Mouse (Mus musculus): ENCODE results near the gene Clasrp.

Clasrp gene

GRCm38 (mm10) chr7:19561765-19562642 lies 42.3 kb downstream of the Clasrp start:
- DNase-seq: peak; percentile 86 to 89

GRCm38 (mm10) chr7:19561431-19561764 lies 42.9 kb downstream of the Clasrp start:
- no peak for DNase-seq

GRCm38 (mm10) chr7:19560491-19561260 lies 43.6 kb downstream of the Clasrp start:
- peak in 1 of 2 experiments; percentile 47 for DNase-seq

GRCm38 (mm10) chr7:19558965-19559364 lies 45.3 kb downstream of the Clasrp start:
- DNase-seq: no peak

- DNase-seq: peak in 1 of 2 experiments; percentile 36
Observed at GRCm38 (mm10) chr7:19557982-19558900, 46.0 kb downstream of the Clasrp start.

DNA sequence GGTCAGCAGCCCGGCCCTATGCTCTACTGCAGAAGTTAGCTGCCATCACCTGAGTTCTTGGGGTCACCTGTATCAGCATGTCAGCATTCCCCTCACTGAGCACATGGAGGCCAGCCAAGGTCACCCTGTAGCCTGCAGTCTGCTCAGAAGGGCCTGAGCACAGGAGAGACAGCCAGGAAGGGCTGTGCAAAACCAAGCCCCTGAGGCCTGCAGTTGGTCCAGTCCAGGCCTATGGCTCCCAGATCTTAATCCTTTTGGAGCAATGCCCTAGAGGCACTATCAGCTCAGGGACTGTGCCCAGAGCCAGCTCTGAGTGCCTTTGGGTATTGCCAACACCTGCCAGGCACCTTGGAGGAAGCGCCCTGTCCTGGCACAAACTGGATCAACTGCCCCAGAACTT lies 47.2 kb downstream of the Clasrp start:
- peak in 1 of 2 experiments; percentile 46 for DNase-seq

DNA sequence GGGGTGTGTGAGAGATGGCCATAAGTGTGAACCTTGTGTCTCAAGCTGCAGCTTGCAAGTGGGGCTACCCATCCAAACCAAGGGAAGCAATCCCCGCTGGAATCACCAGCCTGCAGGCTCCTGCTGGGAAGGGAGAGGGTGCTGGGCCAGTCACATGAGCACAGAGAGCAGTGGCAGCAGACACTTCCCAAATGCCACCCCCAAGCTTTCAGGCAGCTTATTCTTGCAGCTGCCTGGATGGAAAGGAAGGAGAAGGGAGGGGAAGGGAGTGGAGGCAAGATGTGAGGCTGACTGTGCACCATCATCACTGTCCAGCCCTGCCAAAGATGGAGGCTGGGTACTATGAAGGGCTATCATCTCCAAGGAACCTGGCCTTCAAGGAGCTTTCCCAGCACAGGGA lies 50.1 kb downstream of the Clasrp start:
- no peak for DNase-seq

DNA sequence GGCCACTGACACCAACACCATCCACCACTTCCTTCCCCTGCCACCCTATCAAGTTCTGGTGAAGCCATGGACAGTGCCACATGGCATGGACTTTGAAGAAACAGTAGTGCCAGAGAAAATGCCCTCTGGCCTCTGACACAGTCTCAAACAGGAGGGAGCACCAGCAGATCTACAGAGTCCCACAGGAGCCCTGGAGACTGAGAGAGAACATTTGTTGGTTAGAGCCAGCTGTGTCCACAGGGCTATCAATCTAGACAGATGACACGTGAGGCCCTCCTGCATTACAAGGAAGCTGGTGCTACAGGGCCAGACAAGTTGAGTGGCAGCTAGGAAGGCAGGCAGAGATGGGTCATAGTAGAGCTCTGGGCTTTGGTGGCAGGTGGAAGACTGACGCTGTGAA lies 51.8 kb downstream of the Clasrp start:
- no peak for DNase-seq

GRCm38 (mm10) chr7:19551634-19552033 lies 52.7 kb downstream of the Clasrp start:
- DNase-seq: no peak

GRCm38 (mm10) chr7:19549394-19549793 lies 54.9 kb downstream of the Clasrp start:
- DNase-seq: peak; percentile 52 to 76

- DNase-seq: peak in 1 of 2 experiments; percentile 59
Observed at GRCm38 (mm10) chr7:19547344-19547969, 56.8 kb downstream of the Clasrp start.

DNA sequence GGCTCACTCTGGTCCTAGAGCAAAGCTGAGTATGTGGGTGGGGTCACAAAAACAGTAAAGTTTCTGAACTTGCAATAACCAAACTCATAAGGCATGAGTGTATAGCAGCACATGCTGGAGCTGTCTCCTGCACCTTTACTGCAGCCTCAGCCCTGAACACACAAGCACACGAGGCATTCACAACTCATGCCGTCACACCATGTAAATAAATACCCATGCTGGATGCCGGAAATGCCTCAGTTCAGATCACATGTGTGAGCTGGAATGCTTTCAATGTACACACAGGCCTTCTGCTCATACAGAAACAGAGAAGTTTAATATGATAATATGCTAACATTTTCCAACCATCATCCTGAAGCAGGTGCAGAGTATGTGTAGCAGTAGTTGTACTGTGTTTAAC lies 58.3 kb downstream of the Clasrp start:
- peak in 1 of 2 experiments; percentile 40 for DNase-seq

DNA sequence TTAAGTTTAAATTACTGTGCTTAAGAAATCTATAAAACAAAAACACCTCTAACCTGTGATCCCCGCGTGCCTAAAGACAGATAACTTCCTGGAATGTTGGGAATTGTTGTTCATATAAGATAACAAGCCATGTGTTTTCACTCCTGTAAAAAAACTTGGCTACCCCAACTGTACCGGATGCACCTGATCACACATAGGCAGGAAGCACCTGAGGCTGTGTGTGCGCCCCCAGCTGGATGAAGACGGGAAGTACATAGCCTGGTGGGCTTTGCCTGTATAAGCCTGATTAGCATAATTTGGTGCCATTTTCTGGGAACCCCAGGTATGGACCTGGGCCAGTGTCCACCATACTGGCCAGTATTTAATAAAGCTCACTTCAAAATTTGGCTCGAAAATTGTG lies 60.7 kb downstream of the Clasrp start:
- DNase-seq: no peak

DNA sequence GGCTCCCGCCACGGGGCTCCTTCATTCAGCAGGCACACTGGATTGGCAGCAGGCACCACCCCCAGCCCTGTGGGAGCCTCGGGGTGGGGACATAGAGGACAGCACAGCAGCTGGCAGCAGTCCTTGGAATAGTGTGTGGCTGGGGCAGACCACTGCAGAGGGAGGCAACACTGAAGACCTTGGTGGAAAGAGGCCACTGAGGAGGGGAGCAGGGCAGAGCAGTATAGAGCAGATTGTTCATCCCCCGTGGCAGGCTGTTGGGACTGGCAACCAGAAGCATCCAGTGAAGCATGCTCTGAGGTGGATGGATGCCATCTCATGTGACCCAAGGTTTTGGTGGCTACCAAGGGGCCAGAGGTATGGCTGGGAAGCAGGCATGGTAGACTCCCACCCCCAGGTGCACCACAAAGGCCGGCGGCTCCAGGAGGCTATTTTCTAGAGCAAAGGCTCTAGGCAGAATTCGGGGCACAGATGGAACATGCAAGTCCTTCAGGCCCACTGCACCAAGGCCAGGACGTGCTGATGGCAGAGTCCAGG lies 62.1 kb downstream of the Clasrp start:
- peak in 1 of 2 experiments; percentile 43 for DNase-seq

DNA sequence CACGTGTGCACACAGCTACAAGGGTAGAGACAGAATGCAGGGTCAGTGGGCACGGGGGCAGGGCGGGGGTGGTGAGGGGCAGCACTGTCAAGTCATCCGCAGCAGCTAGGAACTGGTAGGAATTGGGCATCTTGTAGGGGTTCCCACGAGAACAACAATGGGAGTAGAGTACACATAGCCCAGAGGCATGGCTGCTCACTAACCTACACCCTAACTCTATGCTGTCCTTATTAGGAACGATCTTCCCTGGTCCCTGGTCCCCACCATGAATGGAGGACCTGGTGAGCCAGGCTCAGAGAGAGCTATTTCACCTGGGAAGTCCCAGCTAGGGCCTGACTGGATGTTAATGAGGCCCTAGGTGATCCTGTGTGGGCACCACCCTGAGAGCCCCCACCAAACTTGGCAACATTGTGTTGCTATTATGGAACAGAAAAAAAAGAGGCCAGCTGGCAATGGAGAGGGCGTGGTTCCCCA lies 62.6 kb downstream of the Clasrp start:
- no peak for DNase-seq

DNA sequence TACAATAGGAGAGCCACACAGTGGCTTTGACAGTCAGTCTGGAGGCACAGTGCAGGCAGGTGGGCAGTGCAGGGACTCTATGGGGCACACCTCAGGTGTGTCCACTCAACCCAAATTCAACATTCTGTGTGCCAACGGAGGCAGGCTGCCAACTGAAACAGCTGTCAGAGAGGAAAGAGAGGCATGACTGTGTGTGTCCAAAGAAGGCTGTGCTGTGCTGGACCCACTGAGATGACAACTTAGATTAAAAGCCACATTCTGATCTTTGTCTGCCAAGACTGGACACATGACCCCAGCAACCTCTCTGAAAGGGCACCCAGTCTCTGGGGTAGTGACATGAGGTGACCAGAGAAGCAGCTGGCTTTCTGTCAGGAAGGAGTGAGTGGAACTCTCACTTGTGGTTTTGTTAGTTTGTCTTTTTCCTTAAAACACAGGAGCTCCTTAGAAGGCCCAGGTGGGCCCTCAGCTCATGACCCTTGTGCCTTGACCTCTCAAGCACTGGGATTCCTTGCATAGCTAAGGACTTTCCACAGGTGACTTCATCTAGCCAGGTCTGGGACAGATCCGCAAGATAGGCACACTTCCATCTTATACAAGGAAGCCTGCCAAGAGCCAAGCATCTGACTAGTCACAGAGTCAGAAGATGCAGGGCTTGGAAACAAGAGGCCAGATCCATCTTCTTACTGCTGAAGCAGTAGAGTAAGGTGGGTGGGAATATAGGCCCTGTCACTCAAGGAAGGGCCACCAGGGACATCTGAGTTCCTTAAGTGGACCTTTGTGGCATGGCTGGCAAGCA lies 63.3 kb downstream of the Clasrp start:
- peak; percentile 73 to 81 for DNase-seq

DNA sequence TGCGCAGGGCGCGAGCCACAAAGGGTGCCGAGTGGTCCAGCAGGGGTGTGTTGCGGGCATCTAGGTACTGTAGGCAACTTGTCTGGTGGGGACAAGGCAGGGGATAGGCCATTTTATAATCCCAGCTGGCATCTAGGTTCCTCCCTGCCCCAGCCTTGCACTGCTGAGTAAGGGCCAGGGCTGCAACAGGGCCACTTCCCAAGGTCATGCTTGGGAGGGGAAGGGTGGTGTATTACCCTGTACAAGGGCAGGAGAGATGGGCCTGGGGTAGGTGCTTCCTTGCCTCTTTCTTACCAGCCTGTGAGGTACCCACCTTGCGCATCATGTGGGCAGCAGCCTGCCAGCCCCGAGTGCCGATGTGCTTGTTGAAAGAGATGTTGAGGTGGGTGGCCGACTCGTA lies 69.6 kb downstream of the Clasrp start:
- no peak for DNase-seq

GRCm38 (mm10) chr7:19532240-19532639 lies 72.0 kb downstream of the Clasrp start:
- no peak for DNase-seq

GRCm38 (mm10) chr7:19531077-19531476 lies 73.2 kb downstream of the Clasrp start:
- DNase-seq: no peak
